Mouse (Mus musculus) liver, adult 2 months (tissue): ENCODE measurements around the gene Pianp. TPM values are rescaled to one million over a fixed set of nuclear protein-coding genes. Genes with fewer than 3 reads are reported as not detected.

ENCODE experiments used
- DNase-seq: peaks from one replicate; pipeline ENCODE4 v3.0.0-alpha.2; 2011; ENCODE audit warnings: low read depth, low spot score; ENCODE audit errors: extremely low read depth
- H3K27ac ChIP-seq: fragments of 200-500 bp; replicated peaks from 2 replicates; pipeline ENCODE4 v1.5.1; 2012; ENCODE audit warnings: low read depth, mild to moderate bottlenecking, control low read depth, inconsistent platforms, low read length; ENCODE audit not compliant: insufficient read depth
- H3K27me3 ChIP-seq: fragments of 200-500 bp; 2 replicates; pipeline ENCODE4 v1.6.1; 2012; ENCODE audit warnings: mild to moderate bottlenecking, moderate library complexity, low read length, inconsistent platforms; ENCODE audit not compliant: control insufficient read depth, insufficient read depth
- H3K36me3 ChIP-seq: fragments of 200-500 bp; 2 replicates; pipeline ENCODE4 v1.6.1; 2012; ENCODE audit warnings: low read length, inconsistent platforms; ENCODE audit not compliant: control insufficient read depth, insufficient read depth
- H3K4me1 ChIP-seq: fragments of 200-500 bp; 2 replicates; pipeline ENCODE4 v1.6.1; 2011; ENCODE audit warnings: low read length; ENCODE audit not compliant: control insufficient read depth, insufficient read depth
- H3K4me3 ChIP-seq: fragments of 200-500 bp; 2 replicates; pipeline ENCODE4 v1.5.1; 2011; ENCODE audit warnings: low read depth, mild to moderate bottlenecking, control low read depth, low read length, moderate library complexity; ENCODE audit not compliant: insufficient read depth
- H3K79me2 ChIP-seq: fragments of 200-500 bp; 2 replicates; pipeline ENCODE4 v1.6.1; 2012; ENCODE audit warnings: inconsistent platforms, mild to moderate bottlenecking, low read length, moderate library complexity; ENCODE audit not compliant: control insufficient read depth, insufficient read depth
- H3K9ac ChIP-seq: fragments of 200-500 bp; 2 replicates; pipeline ENCODE4 v1.6.1; 2012; ENCODE audit warnings: low read depth, mild to moderate bottlenecking, control low read depth, inconsistent platforms, low read length
- CTCF ChIP-seq: fragments of 200-500 bp; IDR thresholded peaks from 2 replicates; pipeline ENCODE4 v1.5.1; 2011; ENCODE audit warnings: low read depth, low read length, control low read depth
- POLR2A ChIP-seq: fragments of 200-500 bp; IDR thresholded peaks from 2 replicates; pipeline ENCODE4 v1.6.1; 2011; ENCODE audit warnings: low read length, control low read depth; ENCODE audit not compliant: insufficient read depth; ENCODE audit errors: extremely low read depth
- WGBS: fragments of 180-500 bp; shearing (Covaris S2); methylation state at CpG from one replicate; pipeline ENCODE4 v1.1.7; 2018; 5-methylcytosine and 5-hydroxymethylcytosine counted together
- polyA plus RNA-seq: library from polyadenylated mRNA; depleted of rRNA; stranded (reverse); fragments of >200 nt; gene quantifications from 2 replicates; pipeline ENCODE4 v1.2.3, GENCODE M21; 2012
- total RNA-seq: library from RNA; depleted of rRNA; stranded (reverse); fragments of >200 nt; gene quantifications from 2 replicates; pipeline ENCODE4 v1.2.3, GENCODE M21; 2014

The Pianp gene
- total and polyA plus RNA-seq, 2 experiments, result 1.4 TPM; not detected in 1

GRCm38 (mm10) chr6:124992241-124992640 lies 4.3 kb upstream of the Pianp start:
- no peak for DNase-seq
- H3K79me2 ChIP-seq, result no peaks in the 10 kb centered on the region
- WGBS, result 84% methylated on average over 4 of the region's 4 CpGs
- TF ChIP-seq POLR2A, result no peak
- TF ChIP-seq CTCF, result no peak
- no peak overlapping the region for H3K27ac ChIP-seq
- H3K36me3 ChIP-seq, result no peaks in the 10 kb centered on the region
- no peak overlapping the region for H3K9ac ChIP-seq
- no peaks in the 10 kb centered on the region for H3K4me1 ChIP-seq
- peaks cover 9% of the 10 kb centered on the region for H3K27me3 ChIP-seq
- no peak overlapping the region for H3K4me3 ChIP-seq

- Histone ChIP-seq H3K4me1 (no peaks in the 10 kb centered on the region), H3K27me3 (peaks cover 11% of the 10 kb centered on the region), H3K36me3 (no peaks in the 10 kb centered on the region), H3K9ac (no peak overlapping the region), H3K4me3 (no peak overlapping the region), H3K79me2 (no peaks in the 10 kb centered on the region), H3K27ac (no peak overlapping the region)
- 59% methylated on average over 9 of the region's 9 CpGs for WGBS
- TF ChIP-seq POLR2A (no peak), CTCF (no peak)
- DNase-seq, result no peak
These were observed 3.1 kb upstream of the Pianp start for GRCm38 (mm10) chr6:124993365-124993764.

GRCm38 (mm10) chr6:124993876-124994275 lies 2.6 kb upstream of the Pianp start:
- H3K4me1 ChIP-seq, result no peaks in the 10 kb centered on the region
- WGBS, result 19% methylated on average over 11 of the region's 11 CpGs
- no peaks in the 10 kb centered on the region for H3K79me2 ChIP-seq
- no peak overlapping the region for H3K9ac ChIP-seq
- H3K27me3 ChIP-seq, result peaks cover 11% of the 10 kb centered on the region
- DNase-seq, result no peak
- no peak for TF ChIP-seq CTCF
- no peak for TF ChIP-seq POLR2A
- H3K27ac ChIP-seq, result no peak overlapping the region
- no peaks in the 10 kb centered on the region for H3K36me3 ChIP-seq
- H3K4me3 ChIP-seq, result no peak overlapping the region

- 78% methylated on average over 7 of the region's 7 CpGs for WGBS
- H3K79me2 ChIP-seq, result no peaks in the 10 kb centered on the region
- no peaks in the 10 kb centered on the region for H3K4me1 ChIP-seq
- no peak for TF ChIP-seq POLR2A
- H3K27ac ChIP-seq, result no peak overlapping the region
- no peak overlapping the region for H3K9ac ChIP-seq
- no peak overlapping the region for H3K4me3 ChIP-seq
- H3K36me3 ChIP-seq, result no peaks in the 10 kb centered on the region
- H3K27me3 ChIP-seq, result peaks cover 11% of the 10 kb centered on the region
- no peak for DNase-seq
These were observed 1.2 kb upstream of the Pianp start for GRCm38 (mm10) chr6:124995246-124995645.

GRCm38 (mm10) chr6:124995831-124996403 lies 577 bp upstream of the Pianp start:
- WGBS, result 64% methylated on average over 8 of the region's 8 CpGs
- TF ChIP-seq CTCF, result no peak
- TF ChIP-seq POLR2A, result no peak
- peaks cover 11% of the 10 kb centered on the region for H3K27me3 ChIP-seq

GRCm38 (mm10) chr6:124998066-124998465 lies 1.6 kb downstream of the Pianp start:
- Histone ChIP-seq H3K4me1 (no peaks in the 10 kb centered on the region), H3K36me3 (no peaks in the 10 kb centered on the region), H3K9ac (no peak overlapping the region), H3K27me3 (peaks cover 13% of the 10 kb centered on the region), H3K79me2 (no peaks in the 10 kb centered on the region), H3K4me3 (no peak overlapping the region), H3K27ac (no peak overlapping the region)
- TF ChIP-seq CTCF (no peak), POLR2A (no peak)
- WGBS, result 17% methylated on average over 8 of the region's 8 CpGs
- no peak for DNase-seq

More at GRCm38 (mm10) chr6:124995831-124996403, 577 bp upstream of the Pianp start:
- Histone ChIP-seq H3K4me3 (no peak overlapping the region), H3K36me3 (no peaks in the 10 kb centered on the region), H3K27ac (no peak overlapping the region), H3K4me1 (no peaks in the 10 kb centered on the region), H3K79me2 (no peaks in the 10 kb centered on the region), H3K9ac (no peak overlapping the region)
- no peak for DNase-seq
